ENCODE assay signal across 11 mouse cellular contexts in genomic region chr2:139609231-139609630, GRCm38 (mm10).
DNase-seq lines count a peak whose midpoint lies in the region; ATAC-seq and TF ChIP-seq lines count a peak whose summit lies in the region.
"Had no signal": no experiment of that assay in that cellular context is flagged by ENCODE, and none has a peak within 500 bp of the region (broad histone marks: within the 10 kb centered on the region; RNA-seq: fewer than 3 reads in every experiment).

No protein-coding gene starts in this region.

- DNase-seq in midbrain, embryonic 10.5 days (ENCODE audit: low spot score), result no peak
- no peak for DNase-seq in midbrain, postnatal 0 days (ENCODE audit: low spot score)
- DNase-seq in forebrain, postnatal 0 days, result no peak
- DNase-seq in spleen, postnatal 36 days (ENCODE audit: low spot score in 2 of 2), result no peak
- no peak for DNase-seq in gastrocnemius, postnatal 4 days (ENCODE audit: low spot score in 2 of 2)
- no peak for DNase-seq in lung, postnatal 36 days
- DNase-seq: adrenal gland, postnatal 10 days had no signal

- peak overlapping the region; percentile 70 for H3K27ac ChIP-seq in midbrain, embryonic 10.5 days (replicated peaks)
- no peak overlapping the region for H3K27ac ChIP-seq in midbrain, postnatal 0 days (ENCODE audit: low read depth, low read length)
- no peak overlapping the region for H3K27ac ChIP-seq in forebrain, postnatal 0 days (ENCODE audit: low read depth, low read length)
- H3K27ac ChIP-seq in limb, embryonic 13.5 days, result peak overlapping the region; percentile 78
- H3K27ac ChIP-seq in neural tube, embryonic 15.5 days (replicated peaks), result no peak overlapping the region; the same call in 1 of the 2 replicates

- no peaks in the 10 kb centered on the region for H3K36me3 ChIP-seq in midbrain, embryonic 10.5 days
- no peaks in the 10 kb centered on the region for H3K36me3 ChIP-seq in midbrain, postnatal 0 days (ENCODE audit: insufficient read depth, low read length)
- no peaks in the 10 kb centered on the region for H3K36me3 ChIP-seq in forebrain, postnatal 0 days (ENCODE audit: insufficient read depth)
- H3K36me3 ChIP-seq in limb, embryonic 13.5 days, result no peaks in the 10 kb centered on the region
- no peaks in the 10 kb centered on the region for H3K36me3 ChIP-seq in neural tube, embryonic 15.5 days

- ATAC-seq in midbrain, postnatal 0 days (ENCODE audit: low FRiP score), result no peak
- no peak for ATAC-seq in forebrain, postnatal 0 days
- ATAC-seq in limb, embryonic 13.5 days (ENCODE audit: low FRiP score, low read depth), result peak; percentile 4; the same call in 1 of the 2 replicates
- no peak for ATAC-seq in neural tube, embryonic 15.5 days (ENCODE audit: low FRiP score)
- ATAC-seq: Patski had no signal

- peak overlapping the region; percentile 23; the same call in 1 of the 2 replicates for H3K4me3 ChIP-seq in midbrain, embryonic 10.5 days
- no peak overlapping the region for H3K4me3 ChIP-seq in midbrain, postnatal 0 days (ENCODE audit: low read depth, low read length)
- no peak overlapping the region for H3K4me3 ChIP-seq in forebrain, postnatal 0 days (ENCODE audit: low read depth, low read length)
- H3K4me3 ChIP-seq in limb, embryonic 13.5 days, result no peak overlapping the region; the same call in 1 of the 2 replicates
- H3K4me3 ChIP-seq in neural tube, embryonic 15.5 days (replicated peaks), result no peak overlapping the region

- H3K4me1 ChIP-seq in midbrain, embryonic 10.5 days, result peaks cover 42% of the 10 kb centered on the region
- peaks cover 15% of the 10 kb centered on the region; the same call in 1 of the 2 replicates for H3K4me1 ChIP-seq in midbrain, postnatal 0 days (ENCODE audit: insufficient read depth, low read length)
- 0 out of 2 replicates have a peak, but pooled peaks cover 4% of the 10 kb centered on the region for H3K4me1 ChIP-seq in forebrain, postnatal 0 days (ENCODE audit: insufficient read depth)
- peaks cover 53% of the 10 kb centered on the region for H3K4me1 ChIP-seq in limb, embryonic 13.5 days
- H3K4me1 ChIP-seq in neural tube, embryonic 15.5 days, result peaks cover 33% of the 10 kb centered on the region

- no peak overlapping the region; the same call in 1 of the 2 replicates for H3K4me2 ChIP-seq in midbrain, postnatal 0 days (ENCODE audit: low read depth, low read length, poor library complexity, severe bottlenecking)
- 0 out of 2 replicates have a peak overlapping the region, but pooled peaks have one; percentile 6 for H3K4me2 ChIP-seq in forebrain, postnatal 0 days (ENCODE audit: low read depth)
- peak overlapping the region; percentile 53 for H3K4me2 ChIP-seq in limb, embryonic 13.5 days (replicated peaks)
- H3K4me2 ChIP-seq in neural tube, embryonic 15.5 days, result peak overlapping the region; percentile 21; the same call in 1 of the 2 replicates
- H3K4me2 ChIP-seq: lung, embryonic 14.5 days had no signal

- no peak for TF ChIP-seq CTCF in midbrain, postnatal 0 days (IDR thresholded peaks at IDR 0.05)
- no peak for TF ChIP-seq CTCF in forebrain, postnatal 0 days (IDR thresholded peaks at IDR 0.05; ENCODE audit: low read depth)

- H3K9ac ChIP-seq in midbrain, postnatal 0 days (replicated peaks; ENCODE audit: low read length, poor library complexity, severe bottlenecking), result no peak overlapping the region
- no peak overlapping the region for H3K9ac ChIP-seq in forebrain, postnatal 0 days
- H3K9ac ChIP-seq in limb, embryonic 13.5 days, result peak overlapping the region; percentile 8; the same call in 1 of the 2 replicates
- no peak overlapping the region for H3K9ac ChIP-seq in neural tube, embryonic 15.5 days (replicated peaks)
- H3K9ac ChIP-seq: lung, embryonic 14.5 days had no signal

- peaks cover 20% of the 10 kb centered on the region; the same call in 1 of the 2 replicates for H3K27me3 ChIP-seq in midbrain, embryonic 10.5 days (ENCODE audit: low read depth, poor library complexity, severe bottlenecking)
- H3K27me3 ChIP-seq in midbrain, postnatal 0 days (ENCODE audit: insufficient read depth, low read length), result no peaks in the 10 kb centered on the region
- H3K27me3 ChIP-seq in forebrain, postnatal 0 days (ENCODE audit: insufficient read depth, low read length), result peaks cover 8% of the 10 kb centered on the region; the same call in 1 of the 2 replicates
- 0 out of 2 replicates have a peak, but pooled peaks cover 5% of the 10 kb centered on the region for H3K27me3 ChIP-seq in limb, embryonic 13.5 days
- H3K27me3 ChIP-seq in neural tube, embryonic 15.5 days (replicated peaks), result no peaks in the 10 kb centered on the region

- WGBS in midbrain, embryonic 10.5 days, result 26% methylated on average over 7 of the region's 7 CpGs
- 31% methylated on average over 7 of the region's 7 CpGs for WGBS in midbrain, postnatal 0 days
- WGBS in forebrain, postnatal 0 days, result 25% methylated on average over 7 of the region's 7 CpGs
- WGBS in limb, embryonic 13.5 days, result 11% methylated on average over 7 of the region's 7 CpGs
- 27% methylated on average over 7 of the region's 7 CpGs for WGBS in neural tube, embryonic 15.5 days

- H3K9me3 ChIP-seq in midbrain, embryonic 10.5 days (replicated peaks), result no peaks in the 10 kb centered on the region
- no peaks in the 10 kb centered on the region for H3K9me3 ChIP-seq in midbrain, postnatal 0 days (ENCODE audit: low read length)
- H3K9me3 ChIP-seq in forebrain, postnatal 0 days (ENCODE audit: low read length), result no peaks in the 10 kb centered on the region
- no peaks in the 10 kb centered on the region for H3K9me3 ChIP-seq in limb, embryonic 13.5 days
- no peaks in the 10 kb centered on the region for H3K9me3 ChIP-seq in neural tube, embryonic 15.5 days (replicated peaks)

Comparison
In these comparisons a context has a peak if more than half of its experiments do, and no peak if none do; other contexts are left out.
1. H3K27ac ChIP-seq: peak in midbrain, embryonic 10.5 days (single experiment) and limb, embryonic 13.5 days (single experiment); none in midbrain, postnatal 0 days (single experiment), forebrain, postnatal 0 days (single experiment) and neural tube, embryonic 15.5 days (single experiment).